Mouse (Mus musculus) layer of hippocampus, adult 11-12 months (tissue): Measurements from ENCODE around the gene C1qtnf1.

Experiments used
- DNase-seq: peaks from one replicate; pipeline ENCODE4 v3.0.0; 2022; ENCODE audit warnings: low spot score

Gene C1qtnf1

GRCm38 (mm10) chr11:118410479-118410878 is 17.5 kb upstream of the C1qtnf1 start:
- no peak for DNase-seq

GRCm38 (mm10) chr11:118411271-118411670 is 16.7 kb upstream of the C1qtnf1 start:
- no peak for DNase-seq

GRCm38 (mm10) chr11:118412601-118413000 is 15.4 kb upstream of the C1qtnf1 start:
- no peak for DNase-seq

- no peak for DNase-seq
Observed at GRCm38 (mm10) chr11:118413055-118413454, 14.9 kb upstream of the C1qtnf1 start.

- DNase-seq = no peak
Observed at GRCm38 (mm10) chr11:118414270-118414669, 13.7 kb upstream of the C1qtnf1 start.

- DNase-seq = no peak
Observed at GRCm38 (mm10) chr11:118415630-118416029, 12.4 kb upstream of the C1qtnf1 start.

- DNase-seq = no peak
Observed at GRCm38 (mm10) chr11:118416046-118416445, 12.0 kb upstream of the C1qtnf1 start.

GRCm38 (mm10) chr11:118417496-118417895 is 10.5 kb upstream of the C1qtnf1 start:
- DNase-seq = no peak

GRCm38 (mm10) chr11:118418442-118418833 is 9.6 kb upstream of the C1qtnf1 start:
- peak; percentile 43 for DNase-seq

- peak; percentile 99 for DNase-seq
Observed at GRCm38 (mm10) chr11:118418834-118419504, 9.0 kb upstream of the C1qtnf1 start, which contains the start of gene Cant1. Cant1 (minus strand) TSS chr11:118419086.

- DNase-seq = no peak
Observed at GRCm38 (mm10) chr11:118420261-118420660, 7.7 kb upstream of the C1qtnf1 start.

GRCm38 (mm10) chr11:118423266-118423971 is 4.6 kb upstream of the C1qtnf1 start:
- peak; percentile 87 for DNase-seq

GRCm38 (mm10) chr11:118424621-118425335 is 3.2 kb upstream of the C1qtnf1 start:
- no peak for DNase-seq

GRCm38 (mm10) chr11:118426765-118427164 is 1.2 kb upstream of the C1qtnf1 start:
- no peak for DNase-seq

GRCm38 (mm10) chr11:118427266-118427779 is 680 bp upstream of the C1qtnf1 start:
- DNase-seq = no peak

- no peak for DNase-seq
Observed at GRCm38 (mm10) chr11:118428460-118428868, 461 bp downstream of the C1qtnf1 start.

GRCm38 (mm10) chr11:118428944-118429709 is 1.1 kb downstream of the C1qtnf1 start:
- no peak for DNase-seq

- DNase-seq = no peak
Observed at GRCm38 (mm10) chr11:118430291-118430885, 2.4 kb downstream of the C1qtnf1 start.

GRCm38 (mm10) chr11:118431100-118431948 is 3.3 kb downstream of the C1qtnf1 start:
- no peak for DNase-seq

GRCm38 (mm10) chr11:118433398-118433868 is 5.4 kb downstream of the C1qtnf1 start:
- DNase-seq = no peak
